Mouse (Mus musculus) megakaryocyte-erythroid progenitor cell, adult 5-6 weeks (primary cell): ENCODE data around the gene Mrgprh. TPM values are rescaled to one million over a fixed set of nuclear protein-coding genes. Genes with fewer than 3 reads are reported as not detected.

Experiments used
- ATAC-seq: replicated peaks from 2 replicates; pipeline ENCODE4 v1.8.0; 2016; ENCODE audit warnings: mild to moderate bottlenecking, inconsistent platforms; ENCODE audit not compliant: severe bottlenecking, poor library complexity, low FRiP score, low TSS enrichment
- total RNA-seq, 2 experiments: library from RNA; stranded (forward) in 1 of 2; stranded (reverse) in 1 of 2; fragments of 200-1000, 215-1000 nt in 1 of 2; fragments of >200 nt in 1 of 2; fragmentation: Nextera tagmentation in 1 of 2; gene quantifications; 2 replicates each; pipeline ENCODE4 v1.2.3; 2014 to 2017

Gene Mrgprh
- total RNA-seq, 2 experiments from 2014 or later, result not detected

DNA sequence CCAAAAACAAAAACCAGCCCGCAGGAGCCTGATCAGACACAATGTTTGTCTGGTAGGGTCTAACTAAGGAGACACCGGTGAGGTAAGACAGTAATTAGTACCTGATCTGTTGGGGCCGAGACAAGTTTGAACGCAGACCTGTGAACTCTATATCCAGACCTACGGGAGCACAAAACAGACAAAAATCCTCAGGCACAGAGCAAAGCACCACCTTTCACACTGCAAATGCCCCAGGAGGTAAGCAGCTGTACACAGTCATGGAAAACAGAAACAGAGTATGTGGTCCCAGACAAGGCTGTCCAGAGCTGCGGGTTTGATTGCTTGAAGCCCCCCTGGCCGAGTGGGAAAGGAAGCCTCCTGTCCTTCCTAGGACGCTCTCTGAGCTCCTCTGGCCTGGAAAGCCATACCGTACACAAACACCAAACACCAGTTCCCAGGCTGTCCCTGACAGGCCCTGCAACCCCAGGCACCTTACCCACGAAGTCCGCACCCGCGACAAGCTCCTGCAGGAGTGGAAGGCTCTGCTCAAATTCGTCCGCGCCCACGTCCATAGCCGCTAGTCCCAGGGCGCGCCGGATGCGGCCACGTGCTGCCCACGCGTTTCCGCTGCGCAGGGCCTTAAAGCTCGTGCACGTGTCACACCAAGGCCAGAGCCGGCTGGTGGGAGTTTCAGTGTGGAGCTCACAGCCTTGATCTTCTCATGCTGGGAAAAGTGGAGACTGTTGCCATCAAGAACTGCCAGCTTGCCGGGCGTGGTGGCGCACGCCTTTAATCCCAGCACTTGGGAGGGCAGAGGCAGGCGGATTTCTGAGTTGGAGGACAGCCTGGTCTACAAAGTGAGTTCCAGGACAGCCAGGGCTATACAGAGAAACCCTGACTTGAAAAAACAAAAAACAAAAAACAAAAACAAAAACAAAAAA, 33.8 kb downstream of the Mrgprh start, which contains the start of gene Pnldc1:
TSS of gene Pnldc1 (minus strand) at position 870 of the 920 bp plus-strand sequence.
- ATAC-seq, result no peak

DNA sequence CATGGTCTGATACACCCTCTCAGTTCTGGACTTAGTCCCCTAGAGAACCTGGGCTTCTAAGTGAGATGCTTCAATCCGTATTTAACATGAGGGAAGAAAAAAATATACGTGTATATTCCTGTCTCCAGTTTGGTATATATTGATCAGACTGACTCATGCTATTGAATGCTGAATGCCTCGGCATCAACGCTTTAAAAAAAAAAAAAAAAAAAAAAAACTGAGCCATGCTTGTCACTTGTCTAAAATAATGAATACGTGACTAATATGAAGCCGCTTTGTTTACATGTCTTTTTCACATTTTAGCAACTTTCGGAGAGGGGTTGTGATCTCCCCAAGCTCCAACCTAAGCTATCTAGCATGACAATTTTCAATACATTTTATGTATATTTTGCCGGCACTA, 34.6 kb downstream of the Mrgprh start:
- no peak for ATAC-seq

DNA sequence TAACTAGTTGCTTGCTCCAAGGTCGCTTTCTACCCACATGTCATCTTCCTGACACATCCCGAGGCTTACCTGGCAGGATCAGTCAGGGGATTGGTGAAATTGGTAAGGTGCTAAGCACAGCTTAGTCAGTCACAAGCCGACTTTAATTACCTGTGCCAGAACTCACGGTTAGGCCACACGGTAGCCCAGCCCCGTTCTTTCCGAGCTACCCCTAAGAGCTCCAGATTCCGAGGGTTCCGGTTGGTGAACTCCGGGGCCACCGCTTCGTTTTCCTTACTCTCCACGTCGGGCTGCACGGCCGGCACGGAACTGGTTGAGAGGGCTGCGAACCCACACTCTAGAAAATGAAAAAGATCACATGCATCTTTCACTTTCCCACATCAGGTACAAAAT, 39.6 kb downstream of the Mrgprh start, which contains the start of gene Tcp1:
TSS of gene Tcp1 (plus strand) at position 214 of the 393 bp plus-strand sequence.
- peak; percentile 11; the same call in 1 of the 2 replicates for ATAC-seq

DNA sequence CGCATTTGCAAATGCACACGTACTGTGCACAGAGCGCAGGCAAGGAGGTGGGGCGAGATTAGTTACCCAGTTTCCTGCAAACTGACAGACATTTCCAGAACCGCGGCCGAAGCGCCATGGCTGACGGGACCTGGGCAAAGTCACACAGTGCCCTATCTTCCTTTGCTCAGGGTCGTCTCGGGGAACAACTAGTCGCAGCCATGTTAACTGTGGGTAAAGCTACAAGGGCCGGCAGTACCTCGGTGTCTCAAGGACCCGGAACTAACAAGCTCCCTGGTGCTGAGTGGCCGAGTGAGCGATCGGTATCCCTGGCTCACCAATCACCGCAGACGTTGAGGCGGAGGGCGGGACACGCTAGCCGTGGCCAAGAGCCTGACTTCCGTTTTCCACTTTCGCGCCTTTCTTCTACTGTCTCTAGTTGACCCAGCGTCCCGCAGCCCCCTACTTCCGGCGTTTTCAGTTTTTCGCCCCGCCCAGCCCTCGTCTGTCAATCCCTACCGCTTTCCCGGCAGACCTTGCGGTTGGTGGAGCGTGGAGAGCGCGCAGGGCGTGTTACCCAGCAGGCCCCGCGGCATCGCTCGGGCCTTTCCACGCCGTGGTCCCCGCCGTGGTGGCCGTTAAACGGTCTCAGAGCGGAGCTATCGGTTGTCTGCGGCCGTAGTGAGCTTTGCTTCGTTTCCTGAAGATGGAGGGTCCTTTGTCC, 40.2 kb downstream of the Mrgprh start, which contains the start of gene Mrpl18:
TSS of gene Mrpl18 (minus strand) at position 465 of the 703 bp plus-strand sequence.
- ATAC-seq, result peak; percentile 96

DNA sequence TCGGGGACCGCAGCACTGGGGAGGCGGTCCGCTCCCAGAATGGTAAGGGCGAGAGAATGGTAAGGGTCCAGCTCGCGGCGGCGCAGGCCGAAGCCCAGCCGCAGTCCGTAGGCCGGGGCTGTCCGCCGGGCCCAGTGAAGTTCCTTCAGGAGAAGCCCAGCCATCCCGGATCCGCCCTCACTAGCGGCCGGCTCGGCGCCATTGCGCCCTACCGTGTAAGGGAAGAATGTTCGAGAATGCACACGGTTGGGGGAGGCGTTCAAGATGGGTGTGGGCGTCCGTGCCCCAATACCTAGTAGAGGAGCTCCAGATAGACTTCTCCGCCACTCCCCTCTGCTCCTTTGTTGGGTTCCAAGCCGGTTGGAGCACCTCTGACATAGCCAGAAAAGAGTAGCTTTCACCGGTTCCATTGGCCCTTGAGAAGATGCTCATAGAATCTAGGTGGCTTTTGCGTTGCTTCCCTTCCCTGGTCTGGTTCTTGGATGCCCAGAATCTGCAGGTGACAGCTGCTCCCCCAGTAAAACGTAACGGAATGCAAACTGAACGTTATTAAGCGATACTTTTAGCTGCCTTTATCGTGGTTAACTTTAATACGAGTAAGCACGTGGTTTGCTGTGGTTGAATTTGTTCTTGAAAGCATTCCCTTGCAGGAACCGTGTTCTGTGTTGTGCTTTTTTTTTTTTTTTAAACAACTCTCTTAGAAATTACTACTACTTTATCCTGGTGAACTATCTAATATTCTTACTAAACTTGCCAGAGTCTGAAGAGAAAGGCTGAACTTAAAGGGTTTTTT, 41.0 kb downstream of the Mrgprh start:
- ATAC-seq, result peak; percentile 65

DNA sequence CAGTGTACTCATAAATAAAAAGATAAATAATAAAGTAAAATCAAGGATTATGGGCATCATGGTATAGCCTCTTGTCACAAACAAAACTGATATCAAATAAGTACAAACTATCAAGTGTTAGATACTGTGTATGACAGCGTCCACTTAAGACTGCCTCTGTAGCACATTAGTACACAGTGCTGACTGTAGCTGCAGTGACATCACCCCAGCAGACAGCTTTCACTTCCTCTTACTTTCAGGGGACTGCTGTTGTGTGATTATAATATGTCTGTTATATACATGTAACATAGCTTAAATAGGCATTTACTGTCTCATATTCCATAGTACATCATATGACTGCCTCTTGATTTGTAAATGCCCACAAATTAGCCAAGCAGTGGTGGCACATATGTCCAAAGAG, 45.2 kb downstream of the Mrgprh start:
- no peak for ATAC-seq

DNA sequence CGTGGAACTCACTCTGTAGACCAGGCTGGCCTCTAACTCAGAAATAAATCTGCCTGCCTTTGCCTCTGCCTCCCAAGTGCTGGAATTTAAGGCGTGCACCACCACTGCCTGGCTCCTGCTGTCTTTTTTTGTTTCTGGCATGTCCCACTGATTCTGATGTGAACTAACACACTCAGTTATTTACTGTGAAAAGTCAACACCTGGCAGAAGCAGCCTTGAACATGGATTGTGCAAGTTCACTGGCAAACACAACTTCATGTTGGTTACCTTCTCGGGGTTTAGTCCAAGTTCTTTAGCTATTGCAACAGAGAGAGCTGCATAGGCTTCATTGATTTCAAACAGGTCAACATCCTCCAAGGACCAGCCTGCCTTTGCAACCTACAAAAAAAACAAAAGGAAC, 49.2 kb downstream of the Mrgprh start:
- no peak for ATAC-seq

DNA sequence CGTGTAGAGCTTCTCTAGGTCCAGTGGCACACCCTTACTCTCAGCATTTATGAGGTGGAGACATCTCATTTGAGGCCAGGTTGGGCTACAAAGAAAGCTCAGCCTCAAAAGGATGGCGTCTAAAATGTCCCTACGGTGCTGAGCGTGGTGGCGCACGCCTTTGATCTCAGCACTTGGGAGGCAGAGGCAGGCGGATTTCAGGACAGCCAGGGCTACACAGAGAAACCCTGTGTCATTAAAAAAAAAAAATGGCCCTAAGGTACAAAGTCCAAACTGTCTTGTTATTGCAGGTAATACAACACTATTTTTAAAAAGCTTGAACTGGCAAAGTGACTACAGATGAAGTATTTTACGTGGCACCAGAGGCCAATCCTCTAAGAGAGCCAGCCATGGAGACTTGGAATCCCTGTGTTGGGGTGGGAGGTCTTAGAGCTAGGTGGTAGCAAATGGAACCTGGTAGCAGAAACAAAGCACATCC, 49.9 kb downstream of the Mrgprh start:
- ATAC-seq, result no peak

Other genes with a start within 250 kb of the Mrgprh start
- not detected in 2 replicates for gene Slc22a1, start 200.2 kb upstream of the Mrgprh start, total RNA-seq (2014; fragmentation: Nextera tagmentation)
- not detected in 2 replicates for gene Slc22a1, start 200.2 kb upstream of the Mrgprh start, total RNA-seq (2017)
- 10.2 and 14.0 TPM in 2 replicates for gene Igf2r, start 106.4 kb upstream of the Mrgprh start, total RNA-seq (2014; fragmentation: Nextera tagmentation)
- gene Igf2r, start 106.4 kb upstream of the Mrgprh start, total RNA-seq (2017), result 15.3 and 19.7 TPM in 2 replicates
- gene Mas1, start 7.9 kb upstream of the Mrgprh start, total RNA-seq (2014; fragmentation: Nextera tagmentation), result not detected in 2 replicates
- not detected in 2 replicates for gene Mas1, start 7.9 kb upstream of the Mrgprh start, total RNA-seq (2017)
- gene Pnldc1, start 34.2 kb downstream of the Mrgprh start, total RNA-seq (2014; fragmentation: Nextera tagmentation), result 12.4 TPM in 1 of 2 replicates, not detected in the other
- 0.15 TPM in 1 of 2 replicates, not detected in the other for gene Pnldc1, start 34.2 kb downstream of the Mrgprh start, total RNA-seq (2017)
- 481 and 497 TPM in 2 replicates for gene Tcp1, start 39.7 kb downstream of the Mrgprh start, total RNA-seq (2014; fragmentation: Nextera tagmentation)
- 1,112 and 1,392 TPM in 2 replicates for gene Tcp1, start 39.7 kb downstream of the Mrgprh start, total RNA-seq (2017)
- gene Mrpl18, start 40.3 kb downstream of the Mrgprh start, total RNA-seq (2014; fragmentation: Nextera tagmentation), result 165 and 221 TPM in 2 replicates
- gene Mrpl18, start 40.3 kb downstream of the Mrgprh start, total RNA-seq (2017), result 214 and 219 TPM in 2 replicates
- gene Acat3, start 64.6 kb downstream of the Mrgprh start, total RNA-seq (2014; fragmentation: Nextera tagmentation), result 0.33 TPM in 1 of 2 replicates, not detected in the other
- 0.80 and 1.3 TPM in 2 replicates for gene Acat3, start 64.6 kb downstream of the Mrgprh start, total RNA-seq (2017)
- 14.9 and 28.9 TPM in 2 replicates for gene Acat2, start 84.7 kb downstream of the Mrgprh start, total RNA-seq (2014; fragmentation: Nextera tagmentation)
- gene Acat2, start 84.7 kb downstream of the Mrgprh start, total RNA-seq (2017), result 19.2 and 20.2 TPM in 2 replicates
- 75.6 and 80.8 TPM in 2 replicates for gene Wtap, start 118.1 kb downstream of the Mrgprh start, total RNA-seq (2014; fragmentation: Nextera tagmentation)
- 367 and 387 TPM in 2 replicates for gene Wtap, start 118.1 kb downstream of the Mrgprh start, total RNA-seq (2017)
- gene Sod2, start 130.8 kb downstream of the Mrgprh start, total RNA-seq (2014; fragmentation: Nextera tagmentation), result 86.0 and 94.0 TPM in 2 replicates
- 95.3 and 124 TPM in 2 replicates for gene Sod2, start 130.8 kb downstream of the Mrgprh start, total RNA-seq (2017)
- not detected in 2 replicates for gene Gpr31b, start 176.3 kb downstream of the Mrgprh start, total RNA-seq (2014; fragmentation: Nextera tagmentation)
- not detected in 2 replicates for gene Gpr31b, start 176.3 kb downstream of the Mrgprh start, total RNA-seq (2017)
- not detected in 2 replicates for gene Tcp10b, start 185.1 kb downstream of the Mrgprh start, total RNA-seq (2014; fragmentation: Nextera tagmentation)
- gene Tcp10b, start 185.1 kb downstream of the Mrgprh start, total RNA-seq (2017), result 0.23 TPM in 1 of 2 replicates, not detected in the other